Mouse (Mus musculus) embryonic fibroblast, embryonic 13.5 days (primary cell): ENCODE measurements around the gene Primpol.

Experiments
- CTCF ChIP-seq: IDR thresholded peaks from 2 replicates; pipeline ENCODE4 v1.5.1; 2011; ENCODE audit warnings: mild to moderate bottlenecking, control low read depth, low read length, moderate library complexity, borderline replicate concordance; ENCODE audit not compliant: insufficient read depth
- POLR2A ChIP-seq: IDR thresholded peaks from 2 replicates; pipeline ENCODE4 v1.6.1; 2011; ENCODE audit warnings: low read depth, mild to moderate bottlenecking, control low read depth, low read length, moderate library complexity

GRCm38 (mm10) chr8:46533926-46534325, 83.1 kb downstream of the Primpol start:
- TF ChIP-seq POLR2A (no peak), CTCF (no peak)
